Mouse (Mus musculus) central nervous system, embryonic 11.5 days (tissue): ENCODE measurements around the gene Reg3b. TPM values are rescaled to one million over a fixed set of nuclear protein-coding genes. Genes with fewer than 3 reads are reported as not detected.

ENCODE experiments used
- polyA plus RNA-seq: library from polyadenylated mRNA; depleted of rRNA; stranded (reverse); fragments of >200 nt; gene quantifications from 2 replicates; pipeline ENCODE4 v1.2.3, GENCODE M21; 2012; rRNA removed

The Reg3b gene
- 0.11 and 0.74 TPM in 2 replicates for polyA plus RNA-seq

GRCm38 (mm10) chr6:78370357-78370756, at the start of gene Reg3b:
Gene Reg3b (plus strand): TSS chr6:78370657.

GRCm38 (mm10) chr6:78378765-78379164, 8.3 kb downstream of the Reg3b start, which contains the start of gene Reg3d:
Gene Reg3d (minus strand): TSS chr6:78378865.

GRCm38 (mm10) chr6:78380409-78380808, 10.0 kb downstream of the Reg3b start, which contains the start of gene Reg3a:
Gene Reg3a (plus strand): TSS chr6:78380709.

GRCm38 (mm10) chr6:78395323-78395722, 24.9 kb downstream of the Reg3b start, which contains the start of gene Reg2:
Gene Reg2 (plus strand): TSS chr6:78395623.

GRCm38 (mm10) chr6:78422411-78422810, 52.0 kb downstream of the Reg3b start, which contains the start of gene Reg1:
Gene Reg1 (plus strand): TSS chr6:78422711.

Other genes starting within 250 kb of the Reg3b start
- not detected in 2 replicates for gene Reg3d, start 8.2 kb downstream of the Reg3b start, polyA plus RNA-seq
- gene Reg3a, start 10.1 kb downstream of the Reg3b start, polyA plus RNA-seq: 0.08 TPM in 1 of 2 replicates, not detected in the other
- not detected in 2 replicates for gene Reg2, start 25.0 kb downstream of the Reg3b start, polyA plus RNA-seq
- 0.07 TPM in 1 of 2 replicates, not detected in the other for gene Reg1, start 52.1 kb downstream of the Reg3b start, polyA plus RNA-seq
- gene Reg3g, start 98.2 kb downstream of the Reg3b start, polyA plus RNA-seq: 0.15 and 0.31 TPM in 2 replicates